Mouse (Mus musculus): Measurements from ENCODE around the gene AI413582. TPM values are rescaled to one million over a fixed set of nuclear protein-coding genes. Genes with fewer than 3 reads are reported as not detected.

The AI413582 gene
- polyA plus RNA-seq, 1 experiment from 2014 or later: 65.8 TPM

GRCm38 (mm10) chr17:27573772-27574320, 8.3 kb upstream of the AI413582 start:
- H3K4me2 ChIP-seq (ENCODE audit: low read length): no peak overlapping the region
- H3K27ac ChIP-seq (ENCODE audit: low read length): no peak overlapping the region
- H3K9ac ChIP-seq (ENCODE audit: low read depth, low read length): no peak overlapping the region
- no peaks in the 10 kb centered on the region for H3K9me3 ChIP-seq (replicated peaks; ENCODE audit: control insufficient read depth, low read length, poor library complexity, severe bottlenecking)
- ATAC-seq: no peak
- H3K36me3 ChIP-seq (ENCODE audit: control insufficient read depth, insufficient read depth, low read length): peaks cover 2% of the 10 kb centered on the region; the same call in 1 of the 2 replicates
- WGBS: 88% methylated on average over 10 of the region's 10 CpGs
- H3K27me3 ChIP-seq (ENCODE audit: control insufficient read depth, insufficient read depth, low read depth, low read length): no peaks in the 10 kb centered on the region
- H3K4me3 ChIP-seq (ENCODE audit: low read depth, low read length): no peak overlapping the region
- no peaks in the 10 kb centered on the region for H3K4me1 ChIP-seq (ENCODE audit: control insufficient read depth, insufficient read depth, low read length)

GRCm38 (mm10) chr17:27571315-27571714, 5.8 kb upstream of the AI413582 start:
- Histone ChIP-seq H3K4me2 (ENCODE audit: low read length) (no peak overlapping the region), H3K9ac (ENCODE audit: low read depth, low read length) (no peak overlapping the region), H3K27me3 (ENCODE audit: control insufficient read depth, insufficient read depth, low read depth, low read length) (no peaks in the 10 kb centered on the region), H3K36me3 (ENCODE audit: control insufficient read depth, insufficient read depth, low read length) (no peaks in the 10 kb centered on the region), H3K4me3 (ENCODE audit: low read depth, low read length) (no peak overlapping the region), H3K9me3 (replicated peaks; ENCODE audit: control insufficient read depth, low read length, poor library complexity, severe bottlenecking) (no peaks in the 10 kb centered on the region), H3K4me1 (ENCODE audit: control insufficient read depth, insufficient read depth, low read length) (peaks cover 3% of the 10 kb centered on the region; the same call in 1 of the 2 replicates), H3K27ac (ENCODE audit: low read length) (no peak overlapping the region)
- WGBS: 79% methylated on average over 8 of the region's 8 CpGs
- no peak for ATAC-seq

DNA sequence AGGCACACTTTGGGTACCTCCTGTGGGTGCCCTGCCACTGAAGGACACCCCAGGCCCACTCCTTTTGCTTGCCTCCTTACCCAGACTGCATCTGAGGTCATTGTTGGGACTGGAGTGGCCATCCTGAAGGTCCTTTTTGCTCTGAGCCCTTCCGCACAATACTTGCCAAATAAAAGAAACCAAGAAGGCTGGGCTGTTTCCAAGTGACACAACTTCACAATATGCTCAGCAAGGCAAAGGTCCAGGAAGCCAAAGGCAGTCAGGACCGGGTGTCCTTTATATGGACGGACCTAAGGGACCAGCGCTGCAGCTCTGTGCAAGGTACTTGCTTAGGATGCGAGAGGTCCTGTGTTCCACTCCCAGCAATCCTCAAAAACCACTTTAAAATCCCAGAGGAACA, 2.7 kb upstream of the AI413582 start:
- H3K4me2 ChIP-seq (ENCODE audit: low read length): no peak overlapping the region
- 86% methylated on average over 5 of the region's 5 CpGs for WGBS
- no peak overlapping the region for H3K4me3 ChIP-seq (ENCODE audit: low read depth, low read length)
- no peaks in the 10 kb centered on the region for H3K36me3 ChIP-seq (ENCODE audit: control insufficient read depth, insufficient read depth, low read length)
- ATAC-seq: no peak
- peaks cover 15% of the 10 kb centered on the region for H3K4me1 ChIP-seq (ENCODE audit: control insufficient read depth, insufficient read depth, low read length)
- no peak overlapping the region for H3K9ac ChIP-seq (ENCODE audit: low read depth, low read length)
- no peaks in the 10 kb centered on the region for H3K9me3 ChIP-seq (replicated peaks; ENCODE audit: control insufficient read depth, low read length, poor library complexity, severe bottlenecking)
- no peaks in the 10 kb centered on the region for H3K27me3 ChIP-seq (ENCODE audit: control insufficient read depth, insufficient read depth, low read depth, low read length)
- no peak overlapping the region for H3K27ac ChIP-seq (ENCODE audit: low read length)

GRCm38 (mm10) chr17:27565942-27566267, 349 bp upstream of the AI413582 start:
- Histone ChIP-seq H3K9ac (ENCODE audit: low read depth, low read length) (peak overlapping the region; percentile 77), H3K4me3 (ENCODE audit: low read depth, low read length) (peak overlapping the region; percentile 57), H3K27me3 (ENCODE audit: control insufficient read depth, insufficient read depth, low read depth, low read length) (no peaks in the 10 kb centered on the region), H3K36me3 (ENCODE audit: control insufficient read depth, insufficient read depth, low read length) (peaks cover 4% of the 10 kb centered on the region), H3K27ac (ENCODE audit: low read length) (peak overlapping the region; percentile 59), H3K4me1 (ENCODE audit: control insufficient read depth, insufficient read depth, low read length) (peaks cover 15% of the 10 kb centered on the region), H3K4me2 (ENCODE audit: low read length) (peak overlapping the region; percentile 89), H3K9me3 (replicated peaks; ENCODE audit: control insufficient read depth, low read length, poor library complexity, severe bottlenecking) (no peaks in the 10 kb centered on the region)
- 0% methylated on average over 13 of the region's 13 CpGs for WGBS
- no peak for ATAC-seq

DNA sequence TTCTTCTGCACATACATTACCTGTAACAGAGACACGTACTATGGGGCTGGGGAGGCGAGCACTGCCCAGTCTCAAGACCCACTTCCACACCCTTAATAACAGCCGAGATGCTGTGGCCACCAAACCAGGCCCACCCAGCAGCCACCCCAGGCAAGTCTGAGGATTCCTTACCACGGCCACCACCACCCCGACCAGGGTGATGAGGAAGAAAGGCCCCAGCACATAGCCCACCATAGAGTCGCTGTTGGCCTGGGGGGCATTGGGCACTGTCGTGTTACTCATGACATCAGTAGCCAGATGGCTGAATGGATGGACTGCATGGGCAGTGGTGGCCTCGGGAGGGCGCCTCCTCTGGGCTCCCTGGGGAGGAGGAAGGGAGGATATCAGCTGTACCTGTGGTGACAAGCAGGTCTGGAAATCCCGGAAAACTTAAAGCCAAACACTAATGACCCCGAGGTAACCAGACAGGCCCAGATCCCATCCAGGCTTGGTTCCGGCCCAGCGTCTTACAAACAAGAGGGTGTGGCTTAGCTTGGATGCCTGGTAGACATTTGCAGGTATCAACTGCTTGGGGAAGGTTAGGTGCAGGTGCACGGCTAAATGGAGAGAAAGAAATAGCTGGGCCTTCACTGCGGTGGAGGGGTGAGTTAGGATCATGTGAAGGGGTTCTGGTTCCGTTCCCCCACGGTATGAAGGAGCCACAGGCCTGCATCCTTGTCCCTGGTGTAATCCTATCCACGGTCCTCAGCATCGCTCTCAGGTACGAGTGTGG, 979 bp downstream of the AI413582 start:
- 16% methylated on average over 19 of the region's 20 CpGs for WGBS
- H3K27ac ChIP-seq (ENCODE audit: low read length): peak overlapping the region; percentile 65
- H3K9me3 ChIP-seq (replicated peaks; ENCODE audit: control insufficient read depth, low read length, poor library complexity, severe bottlenecking): no peaks in the 10 kb centered on the region
- ATAC-seq: no peak
- peak overlapping the region; percentile 89 for H3K4me2 ChIP-seq (ENCODE audit: low read length)
- peak overlapping the region; percentile 77 for H3K9ac ChIP-seq (ENCODE audit: low read depth, low read length)
- H3K36me3 ChIP-seq (ENCODE audit: control insufficient read depth, insufficient read depth, low read length): peaks cover 4% of the 10 kb centered on the region
- no peaks in the 10 kb centered on the region for H3K27me3 ChIP-seq (ENCODE audit: control insufficient read depth, insufficient read depth, low read depth, low read length)
- peaks cover 15% of the 10 kb centered on the region for H3K4me1 ChIP-seq (ENCODE audit: control insufficient read depth, insufficient read depth, low read length)
- peak overlapping the region; percentile 57 for H3K4me3 ChIP-seq (ENCODE audit: low read depth, low read length)

- Histone ChIP-seq H3K4me1 (ENCODE audit: control insufficient read depth, insufficient read depth, low read length) (peaks cover 21% of the 10 kb centered on the region), H3K9me3 (replicated peaks; ENCODE audit: control insufficient read depth, low read length, poor library complexity, severe bottlenecking) (no peaks in the 10 kb centered on the region), H3K27me3 (ENCODE audit: control insufficient read depth, insufficient read depth, low read depth, low read length) (no peaks in the 10 kb centered on the region), H3K36me3 (ENCODE audit: control insufficient read depth, insufficient read depth, low read length) (peaks cover 4% of the 10 kb centered on the region), H3K27ac (ENCODE audit: low read length) (no peak overlapping the region), H3K4me3 (ENCODE audit: low read depth, low read length) (no peak overlapping the region), H3K4me2 (ENCODE audit: low read length) (no peak overlapping the region; the same call in 1 of the 2 replicates), H3K9ac (ENCODE audit: low read depth, low read length) (no peak overlapping the region)
- no peak for ATAC-seq
- WGBS: 57% methylated on average over 7 of the region's 7 CpGs
Observed at GRCm38 (mm10) chr17:27563771-27564244, 1.7 kb downstream of the AI413582 start.

DNA sequence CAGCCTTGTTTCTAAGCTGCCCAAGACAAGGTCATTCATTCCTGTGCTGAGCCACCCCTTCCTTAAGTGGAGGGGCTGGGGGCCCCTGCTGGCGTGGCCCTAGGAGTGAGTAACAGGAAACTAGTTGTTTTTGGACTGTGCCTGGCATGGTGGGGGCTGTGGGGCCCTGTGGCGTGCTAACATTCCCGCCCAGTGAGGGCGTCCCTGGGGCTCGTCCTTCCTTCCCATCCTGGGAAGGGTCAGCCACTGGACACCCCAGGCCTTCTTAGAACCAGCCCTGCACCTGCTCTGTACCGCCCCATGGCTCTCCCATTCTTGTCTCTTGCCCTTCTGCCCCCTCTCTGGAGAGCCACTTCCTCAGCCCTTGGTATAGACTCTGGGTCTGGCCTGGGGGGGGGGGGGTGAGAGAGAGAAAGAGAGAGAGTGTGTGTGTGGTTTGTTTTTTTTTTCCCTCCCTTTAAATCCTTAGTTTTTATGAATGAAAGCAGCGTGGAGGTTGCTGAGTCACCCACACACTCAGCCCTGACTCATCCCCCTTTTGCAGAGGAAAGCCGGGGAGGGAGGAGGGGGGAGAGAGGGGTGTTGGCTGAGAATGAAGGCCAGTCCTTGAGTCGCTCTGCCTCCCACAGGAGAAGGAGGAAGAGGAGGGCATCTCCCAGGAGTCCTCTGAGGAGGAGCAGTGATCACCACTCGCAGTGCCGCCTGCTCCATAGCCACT, 3.6 kb downstream of the AI413582 start:
- 53% methylated on average over 9 of the region's 11 CpGs for WGBS
- H3K36me3 ChIP-seq (ENCODE audit: control insufficient read depth, insufficient read depth, low read length): peaks cover 4% of the 10 kb centered on the region
- ATAC-seq: no peak
- H3K27ac ChIP-seq (ENCODE audit: low read length): no peak overlapping the region
- no peak overlapping the region for H3K9ac ChIP-seq (ENCODE audit: low read depth, low read length)
- H3K9me3 ChIP-seq (replicated peaks; ENCODE audit: control insufficient read depth, low read length, poor library complexity, severe bottlenecking): no peaks in the 10 kb centered on the region
- peaks cover 36% of the 10 kb centered on the region for H3K4me1 ChIP-seq (ENCODE audit: control insufficient read depth, insufficient read depth, low read length)
- H3K4me2 ChIP-seq (ENCODE audit: low read length): no peak overlapping the region
- no peaks in the 10 kb centered on the region for H3K27me3 ChIP-seq (ENCODE audit: control insufficient read depth, insufficient read depth, low read depth, low read length)
- no peak overlapping the region for H3K4me3 ChIP-seq (ENCODE audit: low read depth, low read length)

DNA sequence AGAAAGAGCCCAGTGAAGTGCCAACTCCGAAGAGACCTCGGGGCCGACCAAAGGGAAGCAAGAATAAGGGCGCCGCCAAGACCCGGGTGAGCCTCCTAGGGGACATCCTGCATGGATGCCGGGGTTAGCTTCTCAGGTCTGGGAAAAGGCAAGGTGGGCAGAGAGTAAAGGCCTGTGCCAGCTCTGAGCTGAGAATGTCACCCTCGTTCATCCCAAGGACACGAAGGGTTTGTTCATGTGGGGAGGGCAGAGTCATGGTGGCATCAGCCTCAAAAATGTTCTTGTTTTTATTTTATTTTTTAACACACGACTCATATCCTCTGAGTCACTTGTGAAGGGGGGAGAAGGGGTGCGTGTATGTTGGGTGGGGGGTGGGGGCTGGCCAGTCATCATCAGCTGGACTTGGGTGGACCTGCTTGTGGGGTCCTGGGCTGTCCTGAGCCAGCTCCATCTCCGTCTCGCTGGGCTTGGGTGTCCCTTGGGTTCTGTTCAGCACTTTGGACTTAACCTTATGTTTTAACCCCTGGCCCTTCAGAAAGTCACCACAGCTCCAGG, 4.6 kb downstream of the AI413582 start:
- H3K4me2 ChIP-seq (ENCODE audit: low read length): no peak overlapping the region
- H3K9me3 ChIP-seq (replicated peaks; ENCODE audit: control insufficient read depth, low read length, poor library complexity, severe bottlenecking): no peaks in the 10 kb centered on the region
- WGBS: 88% methylated on average over 13 of the region's 13 CpGs
- no peak for ATAC-seq
- no peaks in the 10 kb centered on the region for H3K27me3 ChIP-seq (ENCODE audit: control insufficient read depth, insufficient read depth, low read depth, low read length)
- peaks cover 4% of the 10 kb centered on the region for H3K36me3 ChIP-seq (ENCODE audit: control insufficient read depth, insufficient read depth, low read length)
- H3K4me3 ChIP-seq (ENCODE audit: low read depth, low read length): no peak overlapping the region
- H3K4me1 ChIP-seq (ENCODE audit: control insufficient read depth, insufficient read depth, low read length): peaks cover 30% of the 10 kb centered on the region
- H3K27ac ChIP-seq (ENCODE audit: low read length): no peak overlapping the region
- no peak overlapping the region for H3K9ac ChIP-seq (ENCODE audit: low read depth, low read length)
